Mouse (Mus musculus) liver, postnatal 0 days (tissue): ENCODE measurements at regions not wholly inside any gene's neighbourhood (a gene's known extent, or its start where the extent isn't known, plus 50 kb on each side); places are given as distances from the start of the nearest gene placed in this dataset.

Source experiments
- CTCF ChIP-seq: sonication (generic); IDR thresholded peaks from 2 replicates; pipeline ENCODE4 v1.5.1; 2016; ENCODE audit warnings: antibody characterized with exemption, low read depth
- EP300 ChIP-seq: IDR thresholded peaks from 2 replicates; pipeline ENCODE4 v1.6.1; 2016; ENCODE audit warnings: antibody characterized with exemption, low read depth, mild to moderate bottlenecking

DNA sequence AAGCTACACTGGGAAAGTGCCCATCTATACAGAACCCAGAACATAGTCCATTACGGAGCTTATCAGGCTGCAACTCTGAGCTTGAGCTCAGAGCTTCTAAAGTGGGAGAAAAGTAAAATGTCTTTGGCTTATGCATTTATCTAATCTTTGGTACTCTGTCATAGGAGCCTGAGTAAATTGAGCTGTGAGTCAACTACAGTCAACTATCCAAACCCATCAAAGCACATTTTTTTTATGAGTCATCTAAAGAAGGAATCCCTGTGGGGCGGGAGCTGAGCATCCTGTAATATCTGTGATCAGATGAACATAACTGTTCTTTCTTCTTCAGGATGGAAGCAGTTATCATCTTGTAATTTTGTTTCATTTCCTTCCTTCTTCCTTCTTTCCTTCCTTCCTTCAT, 323.1 kb downstream of the Trib2 start:
- no peak for TF ChIP-seq CTCF
- TF ChIP-seq EP300, result no peak
